Mouse (Mus musculus) bone marrow macrophage, adult 2 months (primary cell): ENCODE results near the gene Higd1c.

Source experiments
- CTCF ChIP-seq: IDR thresholded peaks from 2 replicates; pipeline ENCODE4 v1.5.1; 2012; ENCODE audit warnings: low read depth, mild to moderate bottlenecking, low read length, moderate library complexity
- POLR2A ChIP-seq: IDR thresholded peaks from 2 replicates; pipeline ENCODE4 v1.6.1; 2012; ENCODE audit warnings: mild to moderate bottlenecking, low read depth, low read length, borderline replicate concordance

GRCm38 (mm10) chr15:100413306-100413705 lies 49.0 kb downstream of the Higd1c start:
- TF ChIP-seq CTCF (no peak), POLR2A (no peak)
